Mouse (Mus musculus) v-Abl transformed pro-B cells (cell line): Measurements from ENCODE around the gene Pak4.

Source experiments
- in situ Hi-C, 2 experiments: fragments of 400-800 bp; cut with MboI; formaldehyde crosslinking; loops; one replicate each; pipeline ENCODE4 v1.15.1; 2025; ENCODE audit not compliant: unreplicated experiment in 2 of 2

Pak4 gene

GRCm38 (mm10) chr7:28597642-28598446 is at the start of gene Pak4, which contains the start of gene Samd4b:
Gene Pak4 (minus strand): TSS chr7:28598185.
Gene Samd4b (minus strand): TSS chr7:28598144.
- in situ Hi-C loops = loop anchor here in 1 of 2 experiments (10.0 kb wide), 1 partner anchor 223 kb away; the partner anchor contains the start of gene Plekhg2

- in situ Hi-C loops = no loop called here
Measured at GRCm38 (mm10) chr7:28647016-28647415, 49.0 kb upstream of the Pak4 start.

GRCm38 (mm10) chr7:28645947-28646475 is 48.0 kb upstream of the Pak4 start:
- in situ Hi-C loops = no loop called here

GRCm38 (mm10) chr7:28645366-28645765 is 47.4 kb upstream of the Pak4 start:
- in situ Hi-C loops = no loop called here

GRCm38 (mm10) chr7:28641546-28641945 is 43.6 kb upstream of the Pak4 start:
- in situ Hi-C loops = no loop called here

- in situ Hi-C loops = no loop called here
Measured at GRCm38 (mm10) chr7:28637511-28637910, 39.5 kb upstream of the Pak4 start.

GRCm38 (mm10) chr7:28634128-28634527 is 36.1 kb upstream of the Pak4 start:
- in situ Hi-C loops = no loop called here

- in situ Hi-C loops = no loop called here
Measured at GRCm38 (mm10) chr7:28631073-28631472, 33.1 kb upstream of the Pak4 start, which contains the start of gene Acp7. Gene Acp7 (minus strand): TSS chr7:28631332.

GRCm38 (mm10) chr7:28624791-28625190 is 26.8 kb upstream of the Pak4 start:
- in situ Hi-C loops = loop anchor here in 1 of 2 experiments (25.0 kb wide), 1 partner anchor 263 kb away; the partner anchor contains the start of gene Capn12

GRCm38 (mm10) chr7:28619098-28619715 is 21.2 kb upstream of the Pak4 start:
- in situ Hi-C loops = loop anchor here (10.0 to 25.0 kb wide), 3 partner anchors 96 to 268 kb away; partner anchors contain the start of genes Capn12 (in 1 of the 2) and Fbxo17 (in 1 of the 2)

GRCm38 (mm10) chr7:28605951-28606350 is 8.0 kb upstream of the Pak4 start:
- in situ Hi-C loops = loop anchor here in 1 of 2 experiments (10.0 to 25.0 kb wide), 2 partner anchors 281 to 451 kb away; partner anchors contain the start of gene Capn12

GRCm38 (mm10) chr7:28603788-28604187 is 5.8 kb upstream of the Pak4 start:
- in situ Hi-C loops = loop anchor here (5.0 to 25.0 kb wide), 5 partner anchors 36 to 449 kb away; partner anchors contain the start of genes Gmfg (in 2 of the 2) and Capn12 (in 1 of the 2)

- in situ Hi-C loops = loop anchor here (5.0 to 25.0 kb wide), 5 partner anchors 36 to 448 kb away; partner anchors contain the start of genes Gmfg (in 2 of the 2) and Capn12 (in 1 of the 2)
Measured at GRCm38 (mm10) chr7:28603136-28603535, 5.2 kb upstream of the Pak4 start.

GRCm38 (mm10) chr7:28601668-28602067 is 3.7 kb upstream of the Pak4 start:
- in situ Hi-C loops = loop anchor here (5.0 to 25.0 kb wide), 5 partner anchors 34 to 447 kb away; partner anchors contain the start of genes Gmfg (in 2 of the 2) and Capn12 (in 1 of the 2)

- in situ Hi-C loops = loop anchor here (5.0 to 25.0 kb wide), 5 partner anchors 34 to 446 kb away; partner anchors contain the start of genes Gmfg (in 2 of the 2) and Capn12 (in 1 of the 2)
Measured at GRCm38 (mm10) chr7:28601029-28601428, 3.0 kb upstream of the Pak4 start.

- in situ Hi-C loops = loop anchor here in 1 of 2 experiments (10.0 kb wide), 1 partner anchor 224 kb away; the partner anchor contains the start of gene Plekhg2
Measured at GRCm38 (mm10) chr7:28598951-28599350, 966 bp upstream of the Pak4 start.

GRCm38 (mm10) chr7:28597277-28597570 is 761 bp downstream of the Pak4 start:
- in situ Hi-C loops = loop anchor here in 1 of 2 experiments (10.0 kb wide), 1 partner anchor 222 kb away; the partner anchor contains the start of gene Plekhg2

GRCm38 (mm10) chr7:28596436-28597276 is 1.3 kb downstream of the Pak4 start:
- in situ Hi-C loops = loop anchor here in 1 of 2 experiments (10.0 kb wide), 1 partner anchor 222 kb away; the partner anchor contains the start of gene Plekhg2

- in situ Hi-C loops = loop anchor here in 1 of 2 experiments (10.0 kb wide), 1 partner anchor 221 kb away; the partner anchor contains the start of gene Plekhg2
Measured at GRCm38 (mm10) chr7:28595751-28596435, 2.1 kb downstream of the Pak4 start.
